Mouse (Mus musculus) neural tube, embryonic 13.5 days (tissue): Measurements from ENCODE around the gene 9030624G23Rik. TPM values are rescaled to one million over a fixed set of nuclear protein-coding genes. Genes with fewer than 3 reads are reported as not detected.
"Not testable (repeated sequence)": the region's sequence is repeated elsewhere in the genome, so short reads cannot be mapped to it uniquely, and the experiment has no call there.

ENCODE experiments used
- ATAC-seq: fragments of 200-750 bp; cut with Nextera tagmentation; 2 replicates; pipeline ENCODE4 v1.8.0; 2017; ENCODE audit warnings: low read depth, mild to moderate bottlenecking, moderate TSS enrichment, moderate library complexity
- H3K27ac ChIP-seq: fragments of 300-500 bp; sonication (generic); replicated peaks from 2 replicates; pipeline ENCODE4 v1.5.1; 2015; ENCODE audit warnings: moderate library complexity, mild to moderate bottlenecking, inconsistent platforms
- H3K27me3 ChIP-seq: fragments of 300-500 bp; sonication (generic); 2 replicates; pipeline ENCODE4 v1.6.1; 2015; ENCODE audit warnings: mild to moderate bottlenecking, inconsistent platforms
- H3K36me3 ChIP-seq: fragments of 300-500 bp; sonication (generic); 2 replicates; pipeline ENCODE4 v1.6.1; 2015; ENCODE audit warnings: mild to moderate bottlenecking, inconsistent platforms
- H3K4me1 ChIP-seq: fragments of 300-500 bp; sonication (generic); replicated peaks from 2 replicates; pipeline ENCODE4 v1.6.1; 2015; ENCODE audit warnings: inconsistent platforms
- H3K4me2 ChIP-seq: fragments of 300-500 bp; sonication (generic); 2 replicates; pipeline ENCODE4 v1.6.1; 2015; ENCODE audit warnings: inconsistent platforms, mild to moderate bottlenecking, moderate library complexity
- H3K4me3 ChIP-seq: fragments of 300-500 bp; sonication (generic); 2 replicates; pipeline ENCODE4 v1.5.1; 2015; ENCODE audit warnings: mild to moderate bottlenecking, inconsistent platforms
- H3K9ac ChIP-seq: fragments of 300-500 bp; sonication (generic); 2 replicates; pipeline ENCODE4 v1.6.1; 2015; ENCODE audit warnings: moderate library complexity, mild to moderate bottlenecking, inconsistent platforms
- H3K9me3 ChIP-seq: fragments of 300-500 bp; sonication (generic); 2 replicates; pipeline ENCODE4 v1.6.1; 2016; ENCODE audit warnings: inconsistent platforms
- WGBS: fragments of 180-500 bp; shearing (Covaris S2); methylation state at CpG from one replicate; pipeline ENCODE4 v1.1.7; 2015; 5-methylcytosine and 5-hydroxymethylcytosine counted together
- polyA plus RNA-seq: library from polyadenylated mRNA; unstranded; fragments of >200 nt; fragmentation: Nextera tagmentation; extraction: Ambion mirVana; gene quantifications from 2 replicates; pipeline ENCODE4 v1.2.1, GENCODE M21; 2015

The 9030624G23Rik gene
- 2.2 and 2.4 TPM in 2 replicates for polyA plus RNA-seq

GRCm38 (mm10) chr12:24097108-24097520, at the start of gene 9030624G23Rik:
Gene 9030624G23Rik (minus strand): TSS chr12:24097246.
- H3K4me1 ChIP-seq, ATAC-seq, H3K27me3 ChIP-seq, H3K27ac ChIP-seq, H3K9me3 ChIP-seq, H3K36me3 ChIP-seq: not testable (repeated sequence)
- Histone ChIP-seq H3K4me2 (peak within 1 kb of the TSS; percentile 48), H3K4me3 (peak within 1 kb of the TSS; percentile 43), H3K9ac (peak within 1 kb of the TSS; percentile 57; the same call in 1 of the 2 replicates)
- 2% methylated on average over 31 of the region's 39 CpGs for WGBS

GRCm38 (mm10) chr12:24083096-24083495, 13.9 kb downstream of the 9030624G23Rik start:
- H3K4me3 ChIP-seq: not testable (repeated sequence)

More at GRCm38 (mm10) chr12:24083096-24083495, 13.9 kb downstream of the 9030624G23Rik start:
- not testable (repeated sequence) for H3K27me3 ChIP-seq, H3K9me3 ChIP-seq, H3K36me3 ChIP-seq, H3K9ac ChIP-seq, H3K4me2 ChIP-seq, H3K27ac ChIP-seq, ATAC-seq, H3K4me1 ChIP-seq
- 96% methylated on average over 2 of the region's 5 CpGs for WGBS
